10 mouse cellular contexts compared by ENCODE assay signal in genomic region chr3:52648836-52649500, GRCm38 (mm10).
"Had no signal": no experiment of that assay in that cellular context is flagged by ENCODE, and none has a peak within 500 bp of the region (broad histone marks: within the 10 kb centered on the region; RNA-seq: fewer than 3 reads in every experiment).

No protein-coding gene starts in this region.

- H3K27me3 ChIP-seq: limb, embryonic 12.5 days; lung, embryonic 15.5 days had no signal

- H3K4me3 ChIP-seq: limb, embryonic 12.5 days; lung, embryonic 15.5 days; megakaryocyte, embryonic 14.5 days; midbrain, embryonic 12.5 days had no signal

- H3K36me3 ChIP-seq: limb, embryonic 12.5 days; lung, embryonic 15.5 days; midbrain, embryonic 12.5 days had no signal

- H3K4me1 ChIP-seq: megakaryocyte, embryonic 14.5 days had no signal

- H3K9ac ChIP-seq: limb, embryonic 12.5 days; lung, embryonic 15.5 days; midbrain, embryonic 12.5 days had no signal

- DNase-seq: kidney, adult 8-10 months; kidney, postnatal 25 days; lung, postnatal 14 days; right cerebral cortex, postnatal 14 days had no signal

- H3K27ac ChIP-seq: limb, embryonic 12.5 days; lung, embryonic 15.5 days; macrophage; midbrain, embryonic 12.5 days; stomach, postnatal 0 days had no signal
